Mouse (Mus musculus) brown adipose tissue, adult 24 weeks (tissue): ENCODE results near the gene Cadm3. TPM values are rescaled to one million over a fixed set of nuclear protein-coding genes. Genes with fewer than 3 reads are reported as not detected.
"Not testable (repeated sequence)": the region's sequence is repeated elsewhere in the genome, so short reads cannot be mapped to it uniquely, and the experiment has no call there.

ENCODE experiments used
- H3K27ac ChIP-seq: fragments of 200-500 bp; replicated peaks from 2 replicates; pipeline ENCODE4 v1.5.1; 2012; ENCODE audit warnings: low read depth, mild to moderate bottlenecking, low read length
- H3K4me1 ChIP-seq: fragments of 200-500 bp; 2 replicates; pipeline ENCODE4 v1.6.1; 2012; ENCODE audit warnings: low read length, mixed read lengths; ENCODE audit not compliant: control insufficient read depth, insufficient read depth, insufficient read length
- H3K4me3 ChIP-seq: fragments of 200-500 bp; 2 replicates; pipeline ENCODE4 v1.5.1; 2012; ENCODE audit warnings: low read depth, mild to moderate bottlenecking, low read length, moderate library complexity; ENCODE audit not compliant: insufficient read depth
- polyA plus RNA-seq: library from polyadenylated mRNA; stranded (reverse); fragments of >200 nt; gene quantifications from 2 replicates; pipeline ENCODE4 v1.2.4, GENCODE M21; 2012; ENCODE audit not compliant: missing spikeins, insufficient read depth, insufficient read length

Cadm3 gene
- polyA plus RNA-seq, 1 experiment = 7.2 TPM

DNA sequence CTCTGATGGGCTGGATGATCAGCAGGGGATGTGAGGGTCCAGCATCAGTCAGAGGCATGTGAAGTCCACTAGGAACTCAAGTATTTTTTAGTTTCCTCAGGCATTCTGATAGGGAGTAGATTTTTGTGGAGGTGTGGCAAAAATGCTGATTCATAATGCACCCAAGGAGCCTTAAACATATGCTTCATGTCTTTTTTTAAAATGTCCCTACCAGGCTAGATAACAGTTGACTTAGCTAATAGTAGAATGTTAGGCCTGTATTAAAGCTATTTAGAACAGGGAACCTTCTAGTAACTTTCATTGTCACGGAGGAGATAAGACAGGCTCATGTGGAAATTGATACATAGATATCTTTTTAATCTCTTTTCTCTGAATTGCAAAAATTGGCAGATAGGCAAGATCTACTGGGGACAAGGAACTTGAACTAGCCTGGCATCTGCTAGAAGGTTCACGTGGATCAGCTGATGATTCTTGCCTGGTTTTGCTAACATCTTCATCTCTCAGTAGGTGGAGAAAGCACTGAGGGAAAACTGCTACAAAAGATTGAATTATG lies 49.5 kb downstream of the Cadm3 start:
- Histone ChIP-seq H3K27ac (no peak overlapping the region), H3K4me1 (no peaks in the 10 kb centered on the region), H3K4me3 (no peak overlapping the region)

DNA sequence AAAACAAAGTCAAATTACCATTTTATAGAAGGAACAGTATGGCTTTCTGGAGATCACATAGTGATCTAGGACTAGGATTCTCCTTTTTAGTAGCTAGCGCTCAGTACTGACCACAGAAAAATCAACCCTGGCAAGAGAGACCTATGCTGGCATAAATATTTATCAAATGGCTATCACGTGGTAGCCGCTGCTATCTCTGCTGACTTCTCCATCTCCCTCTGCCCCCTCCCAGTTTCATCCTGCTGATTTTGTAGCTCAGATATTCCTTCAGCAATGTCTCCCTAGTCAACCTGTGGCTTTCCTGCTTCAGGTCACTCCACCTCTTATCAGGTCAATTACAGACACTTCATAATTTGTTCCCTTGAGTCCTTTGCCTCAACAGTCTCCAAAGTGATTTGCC lies 51.8 kb downstream of the Cadm3 start:
- Histone ChIP-seq H3K4me1 (no peaks in the 10 kb centered on the region), H3K4me3 (no peak overlapping the region), H3K27ac (no peak overlapping the region)

DNA sequence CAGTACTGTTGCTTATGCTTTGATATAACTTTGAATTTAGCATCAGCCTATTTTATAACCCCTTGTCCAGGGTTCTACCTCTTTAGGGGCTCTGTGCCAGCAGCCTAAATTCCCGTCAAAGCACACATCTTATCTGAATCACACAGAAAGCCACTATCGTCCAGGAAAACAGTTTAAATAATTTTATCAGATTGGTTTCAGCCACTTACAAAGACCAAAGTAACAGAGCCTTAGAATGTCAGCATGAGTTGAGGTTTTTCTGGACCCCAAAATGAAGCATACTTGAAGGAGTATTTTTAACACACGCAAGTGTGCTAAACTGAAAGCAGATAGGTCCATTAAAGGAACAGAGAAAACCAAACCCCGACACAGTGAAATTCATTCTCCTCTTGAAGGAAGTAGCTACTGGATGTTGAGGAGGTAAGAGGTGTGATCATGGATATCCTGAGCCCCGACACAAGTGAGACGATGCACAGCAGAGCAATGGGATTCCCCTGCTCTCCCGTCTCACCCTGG lies 53.9 kb downstream of the Cadm3 start:
- not testable (repeated sequence) for H3K4me1 ChIP-seq, H3K27ac ChIP-seq, H3K4me3 ChIP-seq

DNA sequence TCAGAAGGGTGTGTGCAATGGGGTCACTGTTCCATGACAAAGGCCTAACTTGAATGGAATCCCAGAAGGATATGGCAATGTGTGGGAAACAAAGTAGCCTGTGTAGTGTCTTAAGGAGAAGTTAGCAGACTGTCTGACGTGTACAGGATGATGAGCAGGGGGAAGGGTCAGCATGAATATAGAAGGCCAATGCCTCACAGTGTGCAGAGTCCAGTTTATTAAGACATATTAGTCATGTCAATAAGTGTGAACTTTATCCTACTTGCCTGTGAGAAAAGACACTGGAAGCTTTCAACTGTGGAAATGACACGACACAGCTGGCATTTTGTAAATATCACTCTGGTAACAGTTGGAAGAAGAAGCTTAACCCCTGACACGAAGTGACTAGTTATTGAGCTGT lies 64.7 kb downstream of the Cadm3 start:
- H3K27ac ChIP-seq, H3K4me1 ChIP-seq, H3K4me3 ChIP-seq: not testable (repeated sequence)

Other genes starting within 250 kb of the Cadm3 start
- not detected in 2 replicates for gene Olfr1408, start 230.3 kb downstream of the Cadm3 start, polyA plus RNA-seq
- gene Olfr1406, start 177.1 kb downstream of the Cadm3 start, polyA plus RNA-seq = not detected in 2 replicates
- gene Olfr218, start 169.9 kb downstream of the Cadm3 start, polyA plus RNA-seq = not detected in 2 replicates
- gene Olfr1404, start 155.3 kb downstream of the Cadm3 start, polyA plus RNA-seq = not detected in 2 replicates
- not detected in 2 replicates for gene Fcer1a, start 140.5 kb downstream of the Cadm3 start, polyA plus RNA-seq
- gene Olfr418, start 101.7 kb downstream of the Cadm3 start, polyA plus RNA-seq = not detected in 2 replicates
- not detected in 2 replicates for gene Mptx2, start 89.9 kb downstream of the Cadm3 start, polyA plus RNA-seq
- 2.1 and 11.6 TPM in 2 replicates for gene Ackr1, start 33.9 kb downstream of the Cadm3 start, polyA plus RNA-seq
- not detected in 2 replicates for gene Aim2, start 16.8 kb downstream of the Cadm3 start, polyA plus RNA-seq
- 0.42 TPM in 1 of 2 replicates, not detected in the other for gene Ifi206, start 123.3 kb upstream of the Cadm3 start, polyA plus RNA-seq
- gene Ifi214, start 168.3 kb upstream of the Cadm3 start, polyA plus RNA-seq = not detected in 2 replicates
- 1.3 TPM in 1 of 2 replicates, not detected in the other for gene Ifi213, start 231.6 kb upstream of the Cadm3 start, polyA plus RNA-seq